Mouse (Mus musculus): ENCODE measurements around the gene Hoxa4.

Gene Hoxa4

GRCm38 (mm10) chr6:52178918-52179665 is 12.5 kb downstream of the Hoxa4 start:
- no peak for DNase-seq

DNA sequence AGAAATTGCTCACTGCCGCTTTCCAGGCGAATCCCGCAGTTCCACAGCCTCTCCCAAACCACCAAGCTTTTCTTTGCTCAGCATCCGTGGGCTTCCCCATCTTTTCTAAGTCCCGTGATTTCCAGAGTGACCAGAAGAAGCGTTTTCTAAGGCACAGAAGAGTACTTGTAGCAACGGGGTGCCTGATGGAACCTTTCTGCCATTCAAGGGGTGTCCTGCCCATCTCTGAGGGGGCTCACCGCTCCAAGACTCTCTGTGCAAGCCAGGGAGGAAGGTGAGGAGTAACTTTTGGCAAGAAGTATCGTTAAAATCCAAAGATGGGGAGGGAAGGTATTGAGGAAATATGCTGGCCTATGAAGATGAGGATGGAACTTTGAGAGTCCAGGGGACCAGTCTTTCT is 13.7 kb downstream of the Hoxa4 start:
- no peak for DNase-seq

- DNase-seq = no peak
These were observed 14.4 kb downstream of the Hoxa4 start, which contains the start of gene 5730596B20Rik for GRCm38 (mm10) chr6:52177061-52177735. TSS of gene 5730596B20Rik (plus strand) at chr6:52177498.

DNA sequence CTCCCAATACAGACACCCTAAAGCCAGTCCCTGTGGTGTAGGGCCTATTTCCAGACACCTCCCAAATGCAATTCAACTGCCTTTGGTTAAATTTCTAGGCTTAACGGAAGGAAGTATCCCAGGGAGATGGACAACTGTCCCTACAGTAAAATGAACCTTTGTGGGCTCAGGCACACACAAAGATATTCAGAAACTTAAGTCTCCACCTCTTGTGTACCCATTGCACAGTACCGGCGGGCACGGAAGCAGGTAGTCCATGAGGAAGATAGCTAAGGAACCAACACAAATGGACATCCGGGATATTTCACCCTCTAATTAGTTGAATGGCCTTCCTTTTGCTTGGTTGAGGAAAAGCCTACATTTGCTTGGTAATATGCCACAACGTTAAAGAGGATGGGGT is 15.2 kb downstream of the Hoxa4 start:
- no peak for DNase-seq

DNA sequence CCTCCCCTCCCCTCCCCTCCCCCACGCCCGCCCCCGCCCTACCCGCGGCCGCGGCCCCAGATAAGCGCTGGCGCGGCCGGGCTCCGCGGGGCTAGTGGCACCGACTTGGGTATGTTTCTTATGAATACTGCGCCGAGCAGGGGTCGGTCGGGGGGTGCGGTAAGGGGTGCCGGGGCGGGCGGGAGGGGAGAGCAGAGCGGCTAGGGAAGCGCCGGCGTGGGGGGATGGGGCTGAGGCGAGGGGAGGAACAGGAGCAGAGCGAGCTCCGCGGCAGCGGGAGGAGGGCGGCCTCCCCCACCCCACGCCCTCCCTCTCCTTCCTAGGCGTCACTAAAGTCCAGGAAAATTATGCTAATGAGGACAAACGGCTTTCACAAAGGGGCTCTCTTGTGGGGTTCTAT is 15.7 kb downstream of the Hoxa4 start:
- no peak for DNase-seq

- DNase-seq = no peak
These were observed 16.4 kb downstream of the Hoxa4 start for GRCm38 (mm10) chr6:52174968-52175751.

DNA sequence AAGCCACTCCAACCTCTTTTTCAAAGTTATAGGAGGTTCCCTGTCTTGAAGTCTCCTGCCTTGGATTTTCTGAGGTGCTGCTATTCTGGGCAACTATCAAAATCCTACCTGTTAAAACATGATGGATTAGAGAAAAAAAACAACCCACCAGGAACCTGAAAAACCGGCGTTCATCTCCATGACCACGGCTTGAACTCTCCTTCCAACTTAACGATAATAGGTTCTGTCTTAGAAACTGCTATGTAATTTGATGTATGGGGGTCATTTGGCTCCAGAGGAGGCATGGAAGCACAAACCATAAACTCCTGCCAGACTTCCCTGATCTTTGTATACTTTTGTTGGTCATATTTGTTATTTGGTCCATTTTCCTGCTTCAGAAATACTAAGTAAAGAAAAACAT is 17.9 kb downstream of the Hoxa4 start:
- no peak for DNase-seq

GRCm38 (mm10) chr6:52172501-52172900 is 19.1 kb downstream of the Hoxa4 start:
- DNase-seq = no peak

- no peak for DNase-seq
These were observed 19.6 kb downstream of the Hoxa4 start for GRCm38 (mm10) chr6:52171938-52172337.

DNA sequence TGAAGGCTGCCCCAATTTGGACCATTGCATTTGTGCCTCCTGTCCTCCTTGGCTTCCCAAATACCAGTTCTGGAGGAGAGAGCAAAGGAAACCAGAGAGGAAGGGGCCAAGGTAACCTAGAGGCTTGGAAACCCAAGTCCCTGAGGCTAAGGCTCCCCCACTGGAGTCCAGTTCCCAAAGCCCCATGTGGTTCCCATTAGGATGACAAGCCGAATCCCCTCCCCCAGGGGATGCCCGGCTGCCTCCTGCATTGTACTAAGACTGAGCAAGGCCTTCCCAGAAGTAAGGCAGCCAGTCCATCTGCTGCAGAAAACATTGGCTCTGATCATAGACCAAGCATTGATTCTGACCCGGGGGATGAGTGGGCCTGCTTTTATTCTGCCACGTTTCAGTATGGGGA is 20.2 kb downstream of the Hoxa4 start:
- no peak for DNase-seq

DNA sequence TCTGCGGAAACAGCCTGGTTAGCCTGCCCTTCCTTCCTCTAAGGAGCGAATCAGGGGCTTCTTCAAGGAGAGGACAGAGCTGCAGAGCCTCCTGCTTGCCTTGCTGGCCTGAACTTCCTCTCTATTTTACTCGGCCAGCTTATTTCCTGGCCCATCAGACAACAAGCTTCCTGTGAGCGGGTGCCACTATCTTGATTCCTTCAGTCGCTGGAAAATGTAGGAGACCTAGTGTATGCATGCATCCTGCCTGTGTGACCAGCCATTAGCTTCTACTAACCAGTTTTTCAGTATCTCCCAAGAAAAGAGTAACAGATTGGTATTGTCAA is 20.7 kb downstream of the Hoxa4 start:
- DNase-seq = no peak

GRCm38 (mm10) chr6:52170166-52170897 is 21.2 kb downstream of the Hoxa4 start:
- DNase-seq = no peak

GRCm38 (mm10) chr6:52169499-52170165 is 21.9 kb downstream of the Hoxa4 start:
- DNase-seq = no peak

- DNase-seq = no peak
These were observed 23.1 kb downstream of the Hoxa4 start for GRCm38 (mm10) chr6:52168191-52169055.

GRCm38 (mm10) chr6:52167736-52168161 is 23.8 kb downstream of the Hoxa4 start:
- no peak for DNase-seq

GRCm38 (mm10) chr6:52167176-52167575 is 24.4 kb downstream of the Hoxa4 start:
- DNase-seq = no peak

DNA sequence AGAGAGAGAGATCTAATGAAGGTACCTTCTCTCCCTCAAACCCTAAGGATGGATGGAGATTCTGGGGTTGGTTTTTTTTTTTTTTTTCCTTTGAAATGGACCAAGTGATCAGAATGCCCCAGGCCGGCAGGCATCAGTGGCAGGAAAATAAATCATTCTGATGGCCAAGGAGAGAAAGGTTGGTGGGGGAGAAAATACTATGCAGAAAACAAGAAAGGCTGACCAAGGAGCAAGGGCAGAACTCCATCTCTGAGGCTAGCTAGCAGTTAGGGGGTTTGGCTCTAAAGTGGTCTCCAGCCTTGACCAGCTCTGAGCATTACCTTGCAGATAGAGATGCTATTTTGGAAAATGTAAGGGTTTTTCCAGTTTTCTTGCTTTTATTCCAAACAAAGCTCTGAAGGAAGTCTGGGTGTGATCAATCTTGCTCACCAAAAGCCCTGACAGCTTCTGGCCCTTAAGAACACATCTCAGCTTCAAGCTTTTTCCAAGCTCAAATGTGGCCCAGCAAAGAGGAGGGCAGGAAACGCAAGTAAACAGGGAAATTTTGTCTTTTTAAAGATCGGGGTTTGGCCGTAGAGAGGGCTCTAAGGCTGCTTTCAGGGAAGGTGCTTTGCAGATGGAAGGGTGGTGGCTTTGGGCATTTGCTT is 25.0 kb downstream of the Hoxa4 start:
- DNase-seq = no peak

GRCm38 (mm10) chr6:52165441-52166370 is 25.8 kb downstream of the Hoxa4 start:
- DNase-seq = no peak

DNA sequence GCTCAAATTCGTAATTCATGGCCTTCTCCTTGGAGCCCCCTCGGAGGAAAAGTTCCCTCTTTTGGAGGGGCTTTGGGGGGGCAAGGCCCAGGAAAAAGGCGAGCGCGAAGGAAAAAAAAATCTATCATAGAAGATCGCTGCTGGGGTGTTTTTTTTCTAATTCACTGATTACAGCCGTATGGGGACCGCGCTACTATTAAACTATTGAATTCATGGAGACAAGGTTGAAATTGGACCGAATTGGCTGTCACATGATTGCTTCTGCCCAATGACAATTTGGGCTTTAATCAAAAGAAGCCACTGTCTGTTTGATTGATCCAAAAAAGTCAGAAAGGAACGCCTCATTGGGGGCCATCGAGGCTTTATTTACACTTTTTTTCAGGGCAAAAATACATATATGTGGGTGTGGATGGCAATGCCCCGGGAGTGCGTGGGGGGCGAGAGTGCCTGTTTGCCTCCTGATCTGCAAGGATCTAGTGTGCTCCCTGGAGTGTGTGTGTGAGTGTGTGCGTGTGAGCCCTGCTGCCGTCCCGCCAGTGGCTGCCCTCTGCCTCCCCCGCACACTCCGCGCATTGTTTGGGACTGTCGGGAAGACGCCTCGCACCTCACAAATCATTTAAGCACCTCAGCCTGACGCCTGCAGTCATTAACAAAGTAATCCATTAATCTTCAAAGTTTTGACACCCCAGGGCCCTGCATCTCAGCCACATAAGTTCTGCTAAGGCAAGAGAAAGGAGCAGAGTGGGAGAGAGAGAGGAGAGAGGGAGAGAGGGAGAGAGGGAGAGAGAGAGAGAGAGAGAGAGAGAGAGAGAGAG is 26.7 kb downstream of the Hoxa4 start, which contains the start of gene Hoxa2:
Hoxa2 (minus strand) TSS at position 206 of the 815 bp plus-strand sequence.
- no peak for DNase-seq

All from right cerebral cortex, postnatal 14 days (tissue).